Mouse (Mus musculus): Measurements from ENCODE around the gene Nhsl1. TPM values are rescaled to one million over a fixed set of nuclear protein-coding genes. Genes with fewer than 3 reads are reported as not detected.

Gene Nhsl1
- total and polyA plus RNA-seq, 3 experiments = not detected

GRCm38 (mm10) chr10:18562940-18563339 is 244.2 kb downstream of the Nhsl1 start:
- Histone ChIP-seq H3K79me2 (ENCODE audit: control insufficient read depth, insufficient read depth, low read length, poor library complexity) (no peaks in the 10 kb centered on the region), H3K4me3 (ENCODE audit: control insufficient read depth in 1 of 2, insufficient read depth in 1 of 2, low read depth in 2 of 2, low read length in 2 of 2) (no peak overlapping the region), H3K27me3 (ENCODE audit: control insufficient read depth in 1 of 2, insufficient read depth in 2 of 2, low read length in 2 of 2) (no peaks in the 10 kb centered on the region), H3K4me1 (ENCODE audit: control insufficient read depth in 1 of 2, insufficient read depth in 2 of 2, low read length in 2 of 2) (no peaks in the 10 kb centered on the region), H3K36me3 (ENCODE audit: control insufficient read depth in 1 of 2, insufficient read depth in 2 of 2, low read length in 2 of 2) (no peaks in the 10 kb centered on the region), H3K9me3 (replicated peaks; ENCODE audit: insufficient read depth, low read length) (no peaks in the 10 kb centered on the region), H3K27ac (ENCODE audit: control insufficient read depth, low read depth, low read length) (no peak overlapping the region), H3K9ac (ENCODE audit: control insufficient read depth, low read depth, low read length, poor library complexity, severe bottlenecking) (no peak overlapping the region)
- peak; percentile 5 for DNase-seq (ENCODE audit: low read depth, low spot score)
- no peak for TF ChIP-seq POLR2AphosphoS5 (IDR thresholded peaks at IDR 0.05; ENCODE audit: borderline replicate concordance, low read depth, low read length)
- TF ChIP-seq MAX (IDR thresholded peaks at IDR 0.05; ENCODE audit: low read length) = no peak
- TF ChIP-seq ZMIZ1 (IDR thresholded peaks at IDR 0.05; ENCODE audit: low read depth, low read length) = no peak
- peak; percentile 22 to 49 (median 41); a peak in 3 of 6 replicates for TF ChIP-seq CTCF (IDR thresholded peaks at IDR 0.05 in 2 of 3, conservative IDR thresholded peaks at IDR 0.05 in 1 of 3; ENCODE audit: control insufficient read depth in 1 of 3, insufficient read depth in 1 of 3, low read depth in 2 of 3, low read length in 3 of 3, poor library complexity in 1 of 3, severe bottlenecking in 1 of 3)
- peak; percentile 35 for TF ChIP-seq SMC3 (IDR thresholded peaks at IDR 0.05; ENCODE audit: low read depth, low read length)
- TF ChIP-seq TAL1 (IDR thresholded peaks at IDR 0.05; ENCODE audit: low read length) = no peak
- peak; percentile 29 for TF ChIP-seq RAD21 (IDR thresholded peaks at IDR 0.05; ENCODE audit: low read depth, low read length)
- no peak for TF ChIP-seq MEF2A (IDR thresholded peaks at IDR 0.05; ENCODE audit: extremely low read depth, insufficient replicate concordance, low read depth, low read length, poor library complexity, severe bottlenecking)

- Histone ChIP-seq H3K36me3 (ENCODE audit: control insufficient read depth in 1 of 2, insufficient read depth in 2 of 2, low read length in 2 of 2) (no peaks in the 10 kb centered on the region), H3K27me3 (ENCODE audit: control insufficient read depth in 1 of 2, insufficient read depth in 2 of 2, low read length in 2 of 2) (no peaks in the 10 kb centered on the region), H3K4me1 (ENCODE audit: control insufficient read depth in 1 of 2, insufficient read depth in 2 of 2, low read length in 2 of 2) (no peaks in the 10 kb centered on the region), H3K27ac (ENCODE audit: control insufficient read depth, low read depth, low read length) (no peak overlapping the region), H3K79me2 (ENCODE audit: control insufficient read depth, insufficient read depth, low read length, poor library complexity) (no peaks in the 10 kb centered on the region), H3K9ac (ENCODE audit: control insufficient read depth, low read depth, low read length, poor library complexity, severe bottlenecking) (no peak overlapping the region), H3K9me3 (replicated peaks; ENCODE audit: insufficient read depth, low read length) (no peaks in the 10 kb centered on the region), H3K4me3 (ENCODE audit: control insufficient read depth in 1 of 2, insufficient read depth in 1 of 2, low read depth in 2 of 2, low read length in 2 of 2) (no peak overlapping the region)
- no peak for TF ChIP-seq MAFK (IDR thresholded peaks at IDR 0.05; ENCODE audit: borderline replicate concordance, low read depth, low read length)
- peak in 2 of 3 experiments; percentile 29 to 47; a peak in 3 of 6 replicates for TF ChIP-seq CTCF (IDR thresholded peaks at IDR 0.05 in 2 of 3, conservative IDR thresholded peaks at IDR 0.05 in 1 of 3; ENCODE audit: control insufficient read depth in 1 of 3, insufficient read depth in 1 of 3, low read depth in 2 of 3, low read length in 3 of 3, poor library complexity in 1 of 3, severe bottlenecking in 1 of 3)
- peak; percentile 40 for TF ChIP-seq SMC3 (IDR thresholded peaks at IDR 0.05; ENCODE audit: low read depth, low read length)
- peak; percentile 5 for TF ChIP-seq RAD21 (IDR thresholded peaks at IDR 0.05; ENCODE audit: low read depth, low read length)
- DNase-seq (ENCODE audit: low read depth, low spot score) = peak; percentile 10
Observed at GRCm38 (mm10) chr10:18572581-18572980, 253.8 kb downstream of the Nhsl1 start.

Other genes starting within 250 kb of the Nhsl1 start
- gene Ect2l, start 108.1 kb upstream of the Nhsl1 start, total RNA-seq (2012; rRNA removed) = not detected in 2 replicates
- gene Ect2l, start 108.1 kb upstream of the Nhsl1 start, polyA plus RNA-seq (2012; ENCODE audit: insufficient read depth in 1 of 2, insufficient read length in 2 of 2, low read depth in 1 of 2, low replicate concordance in 2 of 2, missing spikeins in 1 of 2) = not detected
- gene Ccdc28a, start 84.0 kb upstream of the Nhsl1 start, total RNA-seq (2012; rRNA removed) = 5.0 and 7.0 TPM in 2 replicates
- 10 to 100 TPM in 1 of 2 experiments, not detected in 1; 16.4 TPM for gene Ccdc28a, start 84.0 kb upstream of the Nhsl1 start, polyA plus RNA-seq (2012; ENCODE audit: insufficient read depth in 1 of 2, insufficient read length in 2 of 2, low read depth in 1 of 2, low replicate concordance in 2 of 2, missing spikeins in 1 of 2)
- gene Hebp2, start 227.1 kb downstream of the Nhsl1 start, total RNA-seq (2012; rRNA removed) = not detected in 2 replicates
- gene Hebp2, start 227.1 kb downstream of the Nhsl1 start, polyA plus RNA-seq (2012; ENCODE audit: insufficient read depth in 1 of 2, insufficient read length in 2 of 2, low read depth in 1 of 2, low replicate concordance in 2 of 2, missing spikeins in 1 of 2) = not detected

Data from MEL (cell line).